In genomic region chr2:31018519-31018918, GRCm38 (mm10) we compare ENCODE assay signal across 21 mouse cellular contexts. TPM values are rescaled to one million over a fixed set of nuclear protein-coding genes. Genes with fewer than 3 reads are reported as not detected.
DNase-seq lines count a peak whose midpoint lies in the region; ATAC-seq and TF ChIP-seq lines count a peak whose summit lies in the region.
"Had no signal": no experiment of that assay in that cellular context is flagged by ENCODE, and none has a peak within 500 bp of the region (broad histone marks: within the 10 kb centered on the region; RNA-seq: fewer than 3 reads in every experiment).

No protein-coding gene starts in this region.

- ATAC-seq in midbrain, embryonic 11.5 days (ENCODE audit: low FRiP score): no peak
- ATAC-seq in midbrain, embryonic 15.5 days (replicated peaks): no peak
- ATAC-seq: activated CD4-positive, CD25-positive, alpha-beta regulatory T cell, adult 4 months; forebrain, embryonic 16.5 days; intestine, postnatal 0 days; Patski had no signal

- H3K27ac ChIP-seq in midbrain, embryonic 11.5 days (ENCODE audit: low read depth, low read length): no peak overlapping the region
- H3K27ac ChIP-seq in midbrain, embryonic 15.5 days: no peak overlapping the region
- H3K27ac ChIP-seq in cerebellum, adult 2 months (ENCODE audit: insufficient read depth, low read length): peak overlapping the region; percentile 89
- H3K27ac ChIP-seq: embryonic facial prominence, embryonic 12.5 days; heart, adult 2 months; hindbrain, embryonic 10.5 days; hindbrain, embryonic 14.5 days had no signal

- H3K36me3 ChIP-seq in midbrain, embryonic 11.5 days (ENCODE audit: control insufficient read depth, insufficient read depth, low read length): peaks cover 4% of the 10 kb centered on the region
- peaks cover 42% of the 10 kb centered on the region for H3K36me3 ChIP-seq in midbrain, embryonic 15.5 days (replicated peaks)

- no peaks in the 10 kb centered on the region for H3K4me1 ChIP-seq in midbrain, embryonic 11.5 days (ENCODE audit: control insufficient read depth, insufficient read depth, low read length)
- no peaks in the 10 kb centered on the region for H3K4me1 ChIP-seq in midbrain, embryonic 15.5 days
- H3K4me1 ChIP-seq in cerebellum, adult 2 months (ENCODE audit: control insufficient read depth, insufficient read depth, low read length): peaks cover 61% of the 10 kb centered on the region
- H3K4me1 ChIP-seq: embryonic facial prominence, embryonic 12.5 days; heart, embryonic 12.5 days had no signal

- peak; percentile 6 for DNase-seq in midbrain, embryonic 11.5 days (ENCODE audit: low spot score, missing footprints)
- peak; percentile 94 to 96 for DNase-seq in cerebellum, adult 2 months
- DNase-seq in cerebellum, postnatal 10 days: peak; percentile 86 to 91
- no peak for DNase-seq in lung, postnatal 36 days
- DNase-seq in heart, adult 18-20 months: no peak
- DNase-seq in adrenal gland, adult 18-20 months (ENCODE audit: low spot score in 2 of 2): no peak
- DNase-seq: adrenal gland, adult 2 months; adrenal gland, postnatal 25 days; gastrocnemius, postnatal 10 days; heart, adult 2 months; kidney, adult 8-10 months had no signal

- no peak overlapping the region for H3K9ac ChIP-seq in midbrain, embryonic 11.5 days (ENCODE audit: low read length)
- H3K9ac ChIP-seq in midbrain, embryonic 15.5 days: no peak overlapping the region
- H3K9ac ChIP-seq: embryonic facial prominence, embryonic 12.5 days; heart, embryonic 12.5 days; hindbrain, embryonic 14.5 days had no signal

- H3K4me2 ChIP-seq in midbrain, embryonic 11.5 days: no peak overlapping the region
- H3K4me2 ChIP-seq in midbrain, embryonic 15.5 days: no peak overlapping the region
- H3K4me2 ChIP-seq: embryonic facial prominence, embryonic 12.5 days; heart, embryonic 12.5 days; hindbrain, embryonic 14.5 days had no signal

- TF ChIP-seq POLR2A in cerebellum, adult 2 months (IDR thresholded peaks at IDR 0.05; ENCODE audit: borderline replicate concordance, insufficient read depth, low read length): peak; percentile 25; the same call in 1 of the 2 replicates

- H3K4me3 ChIP-seq in midbrain, embryonic 11.5 days (ENCODE audit: low read depth, low read length): no peak overlapping the region
- H3K4me3 ChIP-seq in midbrain, embryonic 15.5 days: no peak overlapping the region
- no peak overlapping the region for H3K4me3 ChIP-seq in cerebellum, adult 2 months (replicated peaks; ENCODE audit: insufficient read depth, low read depth, low read length)
- H3K4me3 ChIP-seq: embryonic facial prominence, embryonic 12.5 days; heart, adult 2 months; heart, embryonic 12.5 days; hindbrain, embryonic 10.5 days had no signal

- H3K27me3 ChIP-seq in midbrain, embryonic 11.5 days (ENCODE audit: control insufficient read depth, insufficient read depth, low read length): no peaks in the 10 kb centered on the region
- no peaks in the 10 kb centered on the region for H3K27me3 ChIP-seq in midbrain, embryonic 15.5 days (replicated peaks)
- no peaks in the 10 kb centered on the region for H3K27me3 ChIP-seq in cerebellum, adult 2 months (ENCODE audit: control insufficient read depth, insufficient read depth, low read length)
- H3K27me3 ChIP-seq: CH12.LX; embryonic facial prominence, embryonic 12.5 days; heart, embryonic 12.5 days; Patski had no signal

- 83% methylated on average over 8 of the region's 8 CpGs for WGBS in midbrain, embryonic 11.5 days
- WGBS in midbrain, embryonic 15.5 days: 82% methylated on average over 8 of the region's 8 CpGs
- WGBS in cerebellum, adult 2 months: 13% methylated on average over 8 of the region's 8 CpGs

- no peak for TF ChIP-seq CTCF in cerebellum, adult 2 months (IDR thresholded peaks at IDR 0.05; ENCODE audit: borderline replicate concordance, insufficient read depth, low read depth, low read length)

- no peaks in the 10 kb centered on the region for H3K9me3 ChIP-seq in midbrain, embryonic 11.5 days (ENCODE audit: control insufficient read depth, low read length)
- H3K9me3 ChIP-seq in midbrain, embryonic 15.5 days: no peaks in the 10 kb centered on the region
- H3K9me3 ChIP-seq: embryonic facial prominence, embryonic 12.5 days; heart, embryonic 12.5 days; hindbrain, embryonic 10.5 days had no signal

RNA-seq across cellular contexts. Expression of gene Usp20, which starts 36.4 kb away (rescaled TPM):
- 12.3 and 14.1 TPM in 2 replicates for polyA plus RNA-seq in midbrain, embryonic 11.5 days (2014; fragmentation: Nextera tagmentation; extraction: Ambion mirVana)
- 50.2 and 55.5 TPM in 2 replicates for polyA plus RNA-seq in midbrain, embryonic 15.5 days (2015; fragmentation: Nextera tagmentation; extraction: Ambion mirVana)
- 59.2 and 68.6 TPM in 2 replicates for polyA plus RNA-seq in cerebellum, adult 2 months (2012; rRNA removed)
- 10 to 100 TPM; 50.1 to 53.8 TPM for total RNA-seq in heart, adult 18-20 months (2021)
- total RNA-seq in adrenal gland, adult 18-20 months (2021): 10 to 100 TPM; 23.7 to 29.7 TPM

RNA-seq across cellular contexts. Expression of gene BC005624, which starts 36.5 kb away (rescaled TPM):
- polyA plus RNA-seq in midbrain, embryonic 11.5 days (2014; fragmentation: Nextera tagmentation; extraction: Ambion mirVana): 64.7 and 68.8 TPM in 2 replicates
- polyA plus RNA-seq in midbrain, embryonic 15.5 days (2015; fragmentation: Nextera tagmentation; extraction: Ambion mirVana): 96.4 and 100 TPM in 2 replicates
- polyA plus RNA-seq in cerebellum, adult 2 months (2012; rRNA removed): 118 and 123 TPM in 2 replicates
- 10 to 100 TPM; 19.4 to 22.9 TPM for total RNA-seq in heart, adult 18-20 months (2021)
- total RNA-seq in adrenal gland, adult 18-20 months (2021): 10 to 100 TPM; 41.5 to 49.6 TPM

RNA-seq across cellular contexts. Expression of gene Tor1a, which starts 50.8 kb away (rescaled TPM):
- polyA plus RNA-seq in midbrain, embryonic 11.5 days (2014; fragmentation: Nextera tagmentation; extraction: Ambion mirVana): 76.9 and 84.5 TPM in 2 replicates
- 90.6 and 97.3 TPM in 2 replicates for polyA plus RNA-seq in midbrain, embryonic 15.5 days (2015; fragmentation: Nextera tagmentation; extraction: Ambion mirVana)
- 50.5 and 56.3 TPM in 2 replicates for polyA plus RNA-seq in cerebellum, adult 2 months (2012; rRNA removed)
- 10 to 100 TPM in 1 of 2 experiments, 1 to 10 TPM in 1; 8.8 to 10.3 TPM for total RNA-seq in heart, adult 18-20 months (2021)
- total RNA-seq in adrenal gland, adult 18-20 months (2021): 10 to 100 TPM; 31.4 to 32.0 TPM

Comparison
In these comparisons a context has a peak if more than half of its experiments do, and no peak if none do; other contexts are left out.
1. DNase-seq: peak in midbrain, embryonic 11.5 days (single experiment), cerebellum, adult 2 months (2 of 2) and cerebellum, postnatal 10 days (2 of 2); none in lung, postnatal 36 days (single experiment), heart, adult 18-20 months (0 of 2) and adrenal gland, adult 18-20 months (0 of 2).